23 mouse cellular contexts compared by ENCODE assay signal in genomic region chr8:94744484-94744883, GRCm38 (mm10). TPM values are rescaled to one million over a fixed set of nuclear protein-coding genes. Genes with fewer than 3 reads are reported as not detected.
"Had no signal": no experiment of that assay in that cellular context is flagged by ENCODE, and none has a peak within 500 bp of the region (broad histone marks: within the 10 kb centered on the region; RNA-seq: fewer than 3 reads in every experiment).

No protein-coding gene starts in this region.

- H3K4me2 ChIP-seq: lung, embryonic 14.5 days; midbrain, embryonic 13.5 days; midbrain, embryonic 15.5 days; neural tube, embryonic 13.5 days; neural tube, embryonic 15.5 days had no signal

- H3K36me3 ChIP-seq: midbrain, embryonic 10.5 days; midbrain, embryonic 13.5 days; midbrain, embryonic 15.5 days; neural tube, embryonic 13.5 days; neural tube, embryonic 15.5 days had no signal

- H3K9ac ChIP-seq: liver, embryonic 14.5 days; lung, embryonic 14.5 days; midbrain, embryonic 13.5 days; midbrain, embryonic 15.5 days; neural tube, embryonic 13.5 days; neural tube, embryonic 15.5 days had no signal

- H3K9me3 ChIP-seq: midbrain, embryonic 10.5 days; midbrain, embryonic 13.5 days; midbrain, embryonic 15.5 days; neural tube, embryonic 15.5 days had no signal

- H3K27me3 ChIP-seq: midbrain, embryonic 13.5 days; midbrain, embryonic 15.5 days; neural tube, embryonic 13.5 days; neural tube, embryonic 15.5 days had no signal

- DNase-seq: lung, adult 18-20 months; lung, embryonic 14.5 days; lung, postnatal 10 days; lung, postnatal 4 days; retina, postnatal 1 day; right cerebral cortex, postnatal 14 days; right cerebral cortex, postnatal 4 days; spleen, adult 18-20 months; thymus, adult 2 months; thymus, postnatal 25 days had no signal

- ATAC-seq: midbrain, embryonic 13.5 days; midbrain, embryonic 15.5 days had no signal

- H3K4me1 ChIP-seq: midbrain, embryonic 10.5 days; midbrain, embryonic 13.5 days; midbrain, embryonic 15.5 days; neural tube, embryonic 13.5 days; neural tube, embryonic 15.5 days had no signal

- H3K4me3 ChIP-seq: midbrain, embryonic 10.5 days; midbrain, embryonic 13.5 days; midbrain, embryonic 15.5 days; myocyte; neural tube, embryonic 13.5 days; neural tube, embryonic 15.5 days had no signal

- H3K27ac ChIP-seq: liver, embryonic 14.5 days; midbrain, embryonic 10.5 days; midbrain, embryonic 13.5 days; midbrain, embryonic 15.5 days; neural tube, embryonic 13.5 days; neural tube, embryonic 15.5 days had no signal

RNA-seq across cellular contexts. Expression of gene Ccl22, which starts 0.9 kb away (rescaled TPM):
- total RNA-seq: megakaryocyte, adult 5-6 weeks; megakaryocyte-erythroid progenitor cell, adult 5-6 weeks had no signal
- polyA plus RNA-seq: lung, embryonic 14.5 days; lung, embryonic 16.5 days; midbrain, embryonic 10.5 days; midbrain, embryonic 13.5 days; myocyte; neural tube, embryonic 11.5 days; neural tube, embryonic 13.5 days; neural tube, embryonic 15.5 days; stomach, embryonic 14.5 days; stomach, embryonic 16.5 days had no signal

RNA-seq across cellular contexts. Expression of gene Cx3cl1, which starts 27.3 kb away (rescaled TPM):
- total RNA-seq: megakaryocyte-erythroid progenitor cell, adult 5-6 weeks had no signal

RNA-seq across cellular contexts. Expression of gene Pllp, which starts 48.4 kb away (rescaled TPM):
- total RNA-seq: megakaryocyte, adult 5-6 weeks; megakaryocyte-erythroid progenitor cell, adult 5-6 weeks had no signal
